Mouse (Mus musculus) neural tube, postnatal 0 days (tissue): ENCODE data around the gene Zfp36l2. TPM values are rescaled to one million over a fixed set of nuclear protein-coding genes. Genes with fewer than 3 reads are reported as not detected.

Experiments
- polyA plus RNA-seq: library from polyadenylated mRNA; unstranded; fragments of >200 nt; fragmentation: Nextera tagmentation; extraction: Ambion mirVana; gene quantifications from 2 replicates; pipeline ENCODE4 v1.2.1, GENCODE M21; 2015

Zfp36l2 gene
- 8.6 and 9.8 TPM in 2 replicates for polyA plus RNA-seq

DNA sequence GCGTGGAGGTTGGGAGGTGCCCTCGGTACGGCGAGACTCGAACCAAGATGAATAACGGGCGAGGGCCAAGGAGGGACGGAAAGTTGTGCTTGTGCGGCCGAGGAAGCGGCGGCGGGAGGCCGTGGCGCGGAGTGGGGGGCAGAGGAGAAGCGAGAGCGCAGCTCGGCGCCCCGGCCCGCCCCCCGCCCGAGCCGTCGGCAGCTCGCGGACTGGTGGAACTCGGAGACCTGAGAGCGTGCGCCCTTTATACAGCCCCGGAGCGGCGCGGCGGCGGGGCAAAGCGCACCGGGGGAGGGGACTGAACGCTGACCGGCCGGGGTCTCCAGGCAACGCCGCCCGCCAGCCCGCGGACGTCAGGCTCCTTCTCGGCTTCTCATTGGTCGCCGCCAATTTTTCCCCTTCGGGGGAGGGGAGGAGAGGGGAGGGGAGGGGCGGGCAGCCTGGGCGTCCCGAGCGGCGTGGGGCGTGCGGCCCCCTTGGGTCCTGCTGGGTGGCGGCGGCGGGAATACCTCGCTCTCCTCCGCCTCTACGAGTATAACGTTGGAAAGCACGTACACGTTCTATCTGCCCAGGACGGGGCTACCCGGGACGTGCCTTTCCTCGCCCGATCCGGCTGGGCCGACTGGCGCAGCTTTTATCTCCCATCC is at the start of gene Zfp36l2:
Zfp36l2 (minus strand) TSS at position 221 of the 647 bp plus-strand sequence.

